Mouse (Mus musculus) erythroblast, embryonic 14.5 days (primary cell): ENCODE data around the gene Fam102a.

Source experiments
- GATA1 ChIP-seq: IDR thresholded peaks from 2 replicates; pipeline ENCODE4 v1.6.1; 2012; ENCODE audit warnings: low read length, inconsistent platforms, mixed read lengths
- TAL1 ChIP-seq: IDR thresholded peaks from 3 replicates; pipeline ENCODE4 v1.6.1; 2012; ENCODE audit warnings: low read length, inconsistent platforms, mixed read lengths

DNA sequence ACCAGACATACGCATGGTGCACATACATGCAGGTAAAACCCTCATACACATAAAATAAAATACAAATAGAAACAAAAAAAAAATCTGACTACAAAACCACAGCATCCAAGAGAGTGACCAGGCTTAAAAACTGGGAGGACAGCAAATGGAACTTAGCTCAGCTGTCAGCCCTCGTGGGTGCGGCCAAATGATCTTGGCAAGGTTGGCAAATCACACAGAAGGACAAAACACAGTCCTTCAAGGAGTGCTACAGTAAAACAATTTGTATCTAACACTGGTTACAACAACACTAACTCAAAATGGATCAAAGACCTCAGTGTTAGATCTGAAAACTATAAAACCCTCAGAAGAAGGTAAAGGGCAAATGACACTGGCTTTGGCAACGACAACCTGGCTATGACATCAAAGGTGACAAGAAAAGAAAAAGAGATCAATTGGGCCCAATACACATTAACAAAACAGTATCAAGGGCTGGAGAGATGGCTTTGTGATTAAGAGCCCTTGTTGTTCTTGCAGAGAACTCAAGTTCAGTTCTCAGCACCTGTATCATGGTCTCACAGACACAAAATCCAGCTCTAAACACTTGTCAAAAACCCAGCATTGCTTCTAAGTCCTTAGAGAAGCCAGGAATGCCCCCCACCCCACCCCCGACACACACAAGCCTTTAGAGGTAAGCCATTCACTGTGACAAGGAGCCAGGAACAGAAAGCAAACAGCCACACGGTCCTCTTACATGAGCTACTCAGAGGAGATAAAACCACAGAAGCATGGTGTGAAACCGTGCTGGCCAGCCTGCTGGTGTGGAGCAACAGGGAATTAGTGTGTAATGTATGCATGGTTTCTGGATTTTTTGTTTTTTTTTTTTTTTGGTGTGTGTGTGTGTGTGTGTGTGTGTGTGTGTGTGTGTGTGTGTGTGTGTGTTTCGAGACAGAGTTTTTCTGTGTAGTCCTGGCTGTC lies 14.8 kb upstream of the Fam102a start:
- TF ChIP-seq GATA1: no peak
- TF ChIP-seq TAL1: no peak
